Mouse (Mus musculus) stomach, postnatal 0 days (tissue): ENCODE data around the gene Cxcl9.

Experiments
- CTCF ChIP-seq: IDR thresholded peaks from 2 replicates; pipeline ENCODE4 v1.5.1; 2016; ENCODE audit warnings: antibody characterized with exemption, low read depth, mild to moderate bottlenecking, moderate library complexity
- EP300 ChIP-seq: optimal IDR thresholded peaks from 2 replicates; pipeline ENCODE3; 2016; ENCODE audit warnings: antibody characterized with exemption

DNA sequence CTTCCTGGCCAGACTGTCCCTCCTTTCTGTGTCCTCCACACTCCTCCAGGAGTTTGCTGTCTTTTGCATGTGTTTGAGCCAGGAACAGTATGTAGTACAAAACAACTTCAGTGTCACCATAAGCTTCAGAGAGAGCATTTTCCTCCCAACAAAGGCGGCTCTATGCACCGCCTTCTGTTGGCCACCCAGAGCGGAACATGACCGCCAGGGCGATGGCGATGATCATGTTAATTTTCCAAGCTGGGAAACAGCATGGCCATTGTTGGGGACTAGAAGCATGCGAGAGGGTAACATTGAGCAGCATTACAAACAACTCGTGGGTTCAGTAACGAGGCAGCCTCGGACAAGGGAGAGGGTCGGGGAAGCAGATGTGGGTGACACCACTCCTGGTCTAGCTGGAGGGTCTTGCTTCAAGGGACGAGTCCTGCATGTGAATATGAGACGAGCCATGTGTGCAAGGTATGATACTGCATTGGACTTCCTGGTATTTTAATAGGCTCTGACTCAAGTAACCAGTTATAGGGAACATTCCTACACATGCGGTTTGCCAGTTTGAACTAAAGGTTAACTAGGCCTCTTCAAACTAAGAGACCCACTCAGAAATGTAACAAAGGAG lies 43.6 kb upstream of the Cxcl9 start:
- TF ChIP-seq CTCF = no peak
- TF ChIP-seq EP300 = no peak
